Mouse (Mus musculus) liver, embryonic 13.5 days (tissue): ENCODE measurements at regions not wholly inside any gene's neighbourhood (a gene's known extent, or its start where the extent isn't known, plus 50 kb on each side); places are given as distances from the start of the nearest gene placed in this dataset.

Experiments used
- ATAC-seq: fragments of 200-750 bp; cut with Nextera tagmentation; 2 replicates; pipeline ENCODE4 v1.8.0; 2017; ENCODE audit warnings: low read depth, mild to moderate bottlenecking, moderate number of reproducible peaks, moderate library complexity
- DNase-seq: peaks from one replicate; pipeline ENCODE4 v3.0.0; 2022
- H3K27ac ChIP-seq: fragments of 300-500 bp; sonication (generic); 2 replicates; pipeline ENCODE4 v1.5.1; 2015; ENCODE audit warnings: moderate library complexity, mild to moderate bottlenecking, inconsistent platforms
- H3K27me3 ChIP-seq: fragments of 300-500 bp; sonication (generic); 2 replicates; pipeline ENCODE4 v1.6.1; 2015; ENCODE audit warnings: mild to moderate bottlenecking, inconsistent platforms
- H3K36me3 ChIP-seq: fragments of 300-500 bp; sonication (generic); 2 replicates; pipeline ENCODE4 v1.6.1; 2015; ENCODE audit warnings: mild to moderate bottlenecking, inconsistent platforms
- H3K4me1 ChIP-seq: fragments of 300-500 bp; sonication (generic); replicated peaks from 2 replicates; pipeline ENCODE4 v1.6.1; 2015; ENCODE audit warnings: inconsistent platforms
- H3K4me2 ChIP-seq: fragments of 300-500 bp; sonication (generic); 2 replicates; pipeline ENCODE4 v1.6.1; 2015; ENCODE audit warnings: inconsistent platforms, mild to moderate bottlenecking, moderate library complexity
- H3K4me3 ChIP-seq: fragments of 300-500 bp; sonication (generic); replicated peaks from 2 replicates; pipeline ENCODE4 v1.5.1; 2015; ENCODE audit warnings: mild to moderate bottlenecking, inconsistent platforms
- H3K9ac ChIP-seq: fragments of 300-500 bp; sonication (generic); 2 replicates; pipeline ENCODE4 v1.6.1; 2015; ENCODE audit warnings: mild to moderate bottlenecking, inconsistent platforms
- H3K9me3 ChIP-seq: fragments of 300-500 bp; sonication (generic); replicated peaks from 2 replicates; pipeline ENCODE4 v1.6.1; 2016; ENCODE audit warnings: inconsistent platforms
- WGBS: fragments of 180-500 bp; shearing (Covaris S2); methylation state at CpG from one replicate; pipeline ENCODE4 v1.1.7; 2015; ENCODE audit not compliant: insufficient replicate concordance; 5-methylcytosine and 5-hydroxymethylcytosine counted together

GRCm38 (mm10) chr2:71694758-71695310 is 50.6 kb upstream of the Itga6 start:
- WGBS: 66% methylated on average over 6 of the region's 6 CpGs
- Histone ChIP-seq H3K36me3 (no peaks in the 10 kb centered on the region), H3K27ac (no peak overlapping the region), H3K9ac (no peak overlapping the region), H3K27me3 (no peaks in the 10 kb centered on the region), H3K4me1 (peaks cover 9% of the 10 kb centered on the region; the same call in 1 of the 2 replicates), H3K9me3 (no peaks in the 10 kb centered on the region), H3K4me2 (no peak overlapping the region), H3K4me3 (no peak overlapping the region)
- DNase-seq (no peak), ATAC-seq (no peak)
